Mouse (Mus musculus): ENCODE data around the gene Lsm2.
"Not testable (repeated sequence)": the region's sequence is repeated elsewhere in the genome, so short reads cannot be mapped to it uniquely, and the experiment has no call there.

The Lsm2 gene

GRCm38 (mm10) chr17:34995192-34995591, 13.5 kb downstream of the Lsm2 start:
- DNase-seq = not testable (repeated sequence)

- not testable (repeated sequence) for DNase-seq
Observed at GRCm38 (mm10) chr17:34995927-34996326, 14.3 kb downstream of the Lsm2 start.

GRCm38 (mm10) chr17:34996411-34997141, 14.9 kb downstream of the Lsm2 start:
- no peak for DNase-seq

- DNase-seq = no peak
Observed at GRCm38 (mm10) chr17:34997142-34997483, 15.5 kb downstream of the Lsm2 start.

GRCm38 (mm10) chr17:34998526-34999430, 17.1 kb downstream of the Lsm2 start:
- no peak for DNase-seq

GRCm38 (mm10) chr17:34999871-35000716, 18.4 kb downstream of the Lsm2 start:
- DNase-seq = not testable (repeated sequence)

GRCm38 (mm10) chr17:35000717-35001451, 19.2 kb downstream of the Lsm2 start, which contains the start of gene Vars:
Gene Vars, plus strand, starts transcription at chr17:35000987.
- peak; percentile 79 for DNase-seq

GRCm38 (mm10) chr17:35001452-35002152, 19.9 kb downstream of the Lsm2 start:
- DNase-seq = peak; percentile 38

GRCm38 (mm10) chr17:35002153-35002865, 20.6 kb downstream of the Lsm2 start:
- DNase-seq = no peak

GRCm38 (mm10) chr17:35003022-35003838, 21.6 kb downstream of the Lsm2 start:
- no peak for DNase-seq

GRCm38 (mm10) chr17:35004075-35004717, 22.5 kb downstream of the Lsm2 start:
- no peak for DNase-seq

- DNase-seq = no peak
Observed at GRCm38 (mm10) chr17:35005158-35005557, 23.5 kb downstream of the Lsm2 start.

GRCm38 (mm10) chr17:35005902-35006301, 24.2 kb downstream of the Lsm2 start:
- not testable (repeated sequence) for DNase-seq

GRCm38 (mm10) chr17:35007387-35007991, 25.8 kb downstream of the Lsm2 start:
- DNase-seq = no peak

GRCm38 (mm10) chr17:35009586-35009985, 27.9 kb downstream of the Lsm2 start:
- DNase-seq = no peak

- DNase-seq = no peak
Observed at GRCm38 (mm10) chr17:35011440-35011839, 29.8 kb downstream of the Lsm2 start.

- no peak for DNase-seq
Observed at GRCm38 (mm10) chr17:35012430-35012829, 30.8 kb downstream of the Lsm2 start.

- no peak for DNase-seq
Observed at GRCm38 (mm10) chr17:35013221-35013620, 31.6 kb downstream of the Lsm2 start.

- no peak for DNase-seq
Observed at GRCm38 (mm10) chr17:35015296-35015695, 33.6 kb downstream of the Lsm2 start.
